Mouse (Mus musculus): ENCODE data around the gene S1pr3.

- TF ChIP-seq CTCF (conservative IDR thresholded peaks at IDR 0.05; ENCODE audit: low read length) (no peak), NANOG (IDR thresholded peaks at IDR 0.05; ENCODE audit: borderline replicate concordance, low read length) (no peak)
Observed at GRCm38 (mm10) chr13:51464294-51464693, 55.9 kb downstream of the S1pr3 start.
